Mouse (Mus musculus) limb, embryonic 14.5 days (tissue): ENCODE measurements around the gene Tmem204. TPM values are rescaled to one million over a fixed set of nuclear protein-coding genes. Genes with fewer than 3 reads are reported as not detected.
A peak's percentile ranks its signal among the peaks of the same experiment; 100 is the strongest.

Experiments used
- ATAC-seq: fragments of 200-750 bp; cut with Nextera tagmentation; 2 replicates; pipeline ENCODE4 v1.8.0; 2017; ENCODE audit warnings: low read depth, moderate number of reproducible peaks, moderate TSS enrichment; ENCODE audit not compliant: low FRiP score
- DNase-seq: peaks from one replicate; pipeline ENCODE4 v3.0.0-alpha.2; 2015; ENCODE audit warnings: low spot score
- H3K27ac ChIP-seq: fragments of 300-500 bp; sonication (generic); replicated peaks from 2 replicates; pipeline ENCODE4 v1.5.1; 2014; ENCODE audit warnings: low read depth, mild to moderate bottlenecking, low read length, moderate library complexity, mixed read lengths
- H3K27me3 ChIP-seq: fragments of 300-500 bp; sonication (generic); 2 replicates; pipeline ENCODE4 v1.6.1; 2014; ENCODE audit warnings: low read length, mixed read lengths; ENCODE audit not compliant: control insufficient read depth, insufficient read depth
- H3K36me3 ChIP-seq: fragments of 300-500 bp; sonication (generic); 2 replicates; pipeline ENCODE4 v1.6.1; 2014; ENCODE audit warnings: mild to moderate bottlenecking, low read length, moderate library complexity, mixed read lengths; ENCODE audit not compliant: control insufficient read depth, insufficient read depth
- H3K4me1 ChIP-seq: fragments of 300-500 bp; sonication (generic); 2 replicates; pipeline ENCODE4 v1.6.1; 2014; ENCODE audit warnings: antibody characterized with exemption, low read length, mixed read lengths; ENCODE audit not compliant: control insufficient read depth, insufficient read depth
- H3K4me2 ChIP-seq: fragments of 300-500 bp; sonication (generic); replicated peaks from 2 replicates; pipeline ENCODE4 v1.6.1; 2014; ENCODE audit warnings: low read depth, mild to moderate bottlenecking, low read length, moderate library complexity; ENCODE audit not compliant: severe bottlenecking
- H3K4me3 ChIP-seq: fragments of 300-500 bp; sonication (generic); replicated peaks from 2 replicates; pipeline ENCODE4 v1.5.1; 2014; ENCODE audit warnings: low read length
- H3K9ac ChIP-seq: fragments of 300-500 bp; sonication (generic); 2 replicates; pipeline ENCODE4 v1.6.1; 2014; ENCODE audit warnings: mild to moderate bottlenecking, low read depth, low read length, moderate library complexity; ENCODE audit not compliant: severe bottlenecking
- H3K9me3 ChIP-seq: fragments of 300-500 bp; sonication (generic); 2 replicates; pipeline ENCODE4 v1.6.1; 2016; ENCODE audit warnings: low read length; ENCODE audit not compliant: control insufficient read depth
- POLR2A ChIP-seq: fragments of 200-500 bp; IDR thresholded peaks from 2 replicates; pipeline ENCODE4 v1.8.0; 2012; ENCODE audit warnings: inconsistent platforms, mild to moderate bottlenecking, moderate library complexity, borderline replicate concordance; ENCODE audit not compliant: insufficient read depth, insufficient read length; ENCODE audit errors: extremely low read depth
- WGBS: fragments of 180-500 bp; shearing (Covaris S2); extraction: QIAGEN DNeasy Blood & Tissue Kit; methylation state at CpG from one replicate; pipeline ENCODE4 v1.1.7; 2014; 5-methylcytosine and 5-hydroxymethylcytosine counted together
- polyA plus RNA-seq, 2 experiments: library from polyadenylated mRNA; depleted of rRNA in 1 of 2; stranded (reverse) in 1 of 2; unstranded in 1 of 2; fragments of >200 nt; fragmentation: Nextera tagmentation in 1 of 2; extraction: Ambion mirVana in 1 of 2; gene quantifications; 2 replicates each; pipeline versions ENCODE4 v1.2.1 to v1.2.3; 2012 to 2014

The Tmem204 gene
- polyA plus RNA-seq, 2 experiments, result 12.1 to 17.3 TPM

DNA sequence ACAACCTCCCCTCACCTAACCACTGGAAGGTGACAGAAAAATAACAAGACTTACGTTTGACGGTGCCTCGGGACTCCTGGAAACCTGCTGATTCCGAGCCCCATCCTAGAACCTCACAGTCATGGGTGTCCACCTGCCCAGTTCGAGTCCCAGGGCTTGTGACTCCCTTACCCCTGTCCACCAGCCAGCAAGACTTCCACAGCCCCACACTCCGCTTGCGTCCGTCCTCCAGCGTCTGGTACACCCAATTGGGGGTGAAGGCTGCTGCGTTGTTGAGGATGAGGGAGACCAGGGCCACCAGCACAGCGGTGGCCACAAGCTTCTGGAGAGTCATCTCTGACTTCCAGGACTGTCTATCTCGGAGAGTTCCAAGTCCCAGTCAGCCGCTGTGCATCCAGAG, 3.2 kb downstream of the Tmem204 start:
- peak overlapping the region; percentile 28 for H3K9ac ChIP-seq
- TF ChIP-seq POLR2A, result no peak

DNA sequence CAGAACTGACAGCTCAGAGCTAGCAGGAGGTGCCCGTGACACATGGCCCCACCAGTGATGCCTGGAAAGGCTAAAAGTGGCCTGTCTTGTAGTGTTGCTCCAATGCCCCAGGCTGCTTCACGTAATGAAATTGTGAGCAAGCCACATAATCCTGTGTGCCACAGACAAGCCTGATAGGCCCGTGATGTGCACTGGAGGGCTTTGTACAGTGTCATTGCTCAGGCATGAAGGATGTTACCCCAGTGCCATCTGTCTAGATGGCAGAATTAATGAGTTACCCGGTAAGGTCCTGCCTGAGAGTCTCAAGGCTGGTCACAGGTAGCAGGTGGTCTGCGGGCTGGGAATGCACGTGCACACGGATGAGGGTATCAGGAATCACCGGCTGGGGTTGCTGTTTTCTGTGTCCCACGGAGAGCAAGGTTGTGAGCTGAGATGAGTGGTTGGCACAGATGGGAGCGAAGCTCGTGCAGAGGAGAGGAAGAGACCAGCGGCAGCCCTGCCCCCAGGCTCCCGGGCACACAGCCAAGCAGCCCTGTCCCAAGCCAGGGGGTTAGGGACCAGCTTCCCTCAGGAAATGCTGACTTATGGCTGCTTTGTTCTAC, 5.5 kb downstream of the Tmem204 start:
- peak overlapping the region; percentile 26; the same call in 1 of the 2 replicates for H3K27ac ChIP-seq
- no peak overlapping the region for H3K4me3 ChIP-seq
- H3K4me1 ChIP-seq, result peaks cover 16% of the 10 kb centered on the region
- no peaks in the 10 kb centered on the region for H3K9me3 ChIP-seq
- DNase-seq, result peak; percentile 66
- no peak for TF ChIP-seq POLR2A
- WGBS, result 70% methylated on average over 13 of the region's 13 CpGs
- no peak for ATAC-seq
- no peak overlapping the region; the same call in 1 of the 2 replicates for H3K4me2 ChIP-seq
- H3K27me3 ChIP-seq, result no peaks in the 10 kb centered on the region
- H3K9ac ChIP-seq, result peak overlapping the region; percentile 38
- 0 out of 2 replicates have a peak, but pooled peaks cover 1% of the 10 kb centered on the region for H3K36me3 ChIP-seq

More for the DNA sequence above, 3.2 kb downstream of the Tmem204 start:
- peak overlapping the region; percentile 16 for H3K4me3 ChIP-seq
- 0 out of 2 replicates have a peak overlapping the region, but pooled peaks have one; percentile 15 for H3K4me2 ChIP-seq
- H3K4me1 ChIP-seq, result peaks cover 30% of the 10 kb centered on the region
- no peaks in the 10 kb centered on the region for H3K27me3 ChIP-seq
- ATAC-seq (no peak), DNase-seq (no peak)
- peak overlapping the region; percentile 38; the same call in 1 of the 2 replicates for H3K27ac ChIP-seq
- 84% methylated on average over 13 of the region's 13 CpGs for WGBS
- H3K9me3 ChIP-seq, result no peaks in the 10 kb centered on the region
- no peaks in the 10 kb centered on the region for H3K36me3 ChIP-seq

DNA sequence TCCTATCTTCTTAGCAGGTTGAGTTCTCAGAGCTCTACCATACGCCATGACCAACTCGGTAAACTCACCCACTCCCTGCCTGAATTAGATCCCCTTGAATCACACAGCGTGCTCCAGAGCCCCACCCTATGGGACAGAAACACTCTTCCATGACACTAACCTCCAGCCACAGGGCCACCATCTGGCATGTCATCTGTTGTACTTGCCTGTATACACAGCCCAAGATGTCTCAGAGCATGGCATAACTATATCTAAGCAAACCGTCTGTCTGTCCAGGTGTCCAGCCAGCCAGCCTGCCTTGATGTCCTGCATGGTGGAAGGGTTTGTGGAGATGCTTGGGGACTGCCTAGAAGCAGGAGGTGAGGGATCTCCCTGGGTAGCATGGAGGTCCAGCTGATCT, 6.5 kb downstream of the Tmem204 start:
- Histone ChIP-seq H3K27ac (no peak overlapping the region), H3K36me3 (0 out of 2 replicates have a peak, but pooled peaks cover 4% of the 10 kb centered on the region), H3K9me3 (no peaks in the 10 kb centered on the region), H3K4me1 (peaks cover 11% of the 10 kb centered on the region), H3K27me3 (no peaks in the 10 kb centered on the region), H3K9ac (peak overlapping the region; percentile 16; the same call in 1 of the 2 replicates), H3K4me2 (no peak overlapping the region), H3K4me3 (no peak overlapping the region)
- DNase-seq (no peak), ATAC-seq (no peak)
- WGBS, result 80% methylated on average over 4 of the region's 4 CpGs
- TF ChIP-seq POLR2A, result no peak

DNA sequence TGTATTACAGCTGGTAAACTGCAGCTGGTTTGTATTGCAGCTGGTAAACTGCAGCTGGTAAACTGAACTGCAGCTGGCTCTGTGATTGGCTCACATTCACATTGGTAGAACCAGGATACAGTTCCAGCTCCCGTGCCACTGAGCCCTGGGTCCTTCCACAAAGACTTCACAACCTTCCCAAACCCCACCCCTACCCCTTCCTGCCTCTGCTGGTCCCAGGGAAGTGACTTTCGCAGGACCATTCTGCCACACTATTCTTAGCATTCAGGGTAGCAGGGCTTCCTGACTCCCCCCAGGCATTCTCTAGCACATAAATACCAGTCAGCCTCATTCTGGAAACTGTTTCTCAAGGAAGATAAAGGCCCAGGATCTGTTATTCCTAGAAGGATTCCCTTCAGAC, 14.7 kb downstream of the Tmem204 start:
- Histone ChIP-seq H3K27ac (no peak overlapping the region), H3K9ac (no peak overlapping the region), H3K4me1 (no peaks in the 10 kb centered on the region), H3K27me3 (no peaks in the 10 kb centered on the region), H3K4me2 (no peak overlapping the region), H3K4me3 (no peak overlapping the region), H3K9me3 (no peaks in the 10 kb centered on the region), H3K36me3 (peaks cover 24% of the 10 kb centered on the region; the same call in 1 of the 2 replicates)
- ATAC-seq, result no peak
- no peak for DNase-seq
- TF ChIP-seq POLR2A, result no peak
- 55% methylated on average over 2 of the region's 2 CpGs for WGBS

GRCm38 (mm10) chr17:25067442-25067851, 15.9 kb downstream of the Tmem204 start:
- no peak overlapping the region for H3K9ac ChIP-seq
- no peak overlapping the region for H3K27ac ChIP-seq
- H3K9me3 ChIP-seq, result no peaks in the 10 kb centered on the region
- H3K4me2 ChIP-seq, result no peak overlapping the region
- H3K36me3 ChIP-seq, result peaks cover 20% of the 10 kb centered on the region; the same call in 1 of the 2 replicates
- no peaks in the 10 kb centered on the region for H3K27me3 ChIP-seq
- DNase-seq (no peak), ATAC-seq (no peak)
- no peaks in the 10 kb centered on the region for H3K4me1 ChIP-seq
- TF ChIP-seq POLR2A, result no peak
- no peak overlapping the region for H3K4me3 ChIP-seq
- WGBS, result 69% methylated on average over 8 of the region's 8 CpGs
